Mouse (Mus musculus) brain, embryonic 14.5 days (tissue): ENCODE measurements at regions not wholly inside any gene's neighbourhood (a gene's known extent, or its start where the extent isn't known, plus 50 kb on each side); places are given as distances from the start of the nearest gene placed in this dataset.

ENCODE experiments used
- CTCF ChIP-seq: fragments of 200-500 bp; IDR thresholded peaks from 2 replicates; pipeline ENCODE4 v1.5.1; 2012; ENCODE audit warnings: inconsistent platforms, mild to moderate bottlenecking, moderate library complexity, borderline replicate concordance; ENCODE audit not compliant: insufficient read depth, insufficient read length; ENCODE audit errors: extremely low read depth
- POLR2A ChIP-seq: fragments of 200-500 bp; IDR thresholded peaks from 2 replicates; pipeline ENCODE4 v1.6.1; 2012; ENCODE audit warnings: mild to moderate bottlenecking, inconsistent platforms, borderline replicate concordance; ENCODE audit not compliant: poor library complexity, insufficient read depth, insufficient read length, severe bottlenecking; ENCODE audit errors: extremely low read depth

DNA sequence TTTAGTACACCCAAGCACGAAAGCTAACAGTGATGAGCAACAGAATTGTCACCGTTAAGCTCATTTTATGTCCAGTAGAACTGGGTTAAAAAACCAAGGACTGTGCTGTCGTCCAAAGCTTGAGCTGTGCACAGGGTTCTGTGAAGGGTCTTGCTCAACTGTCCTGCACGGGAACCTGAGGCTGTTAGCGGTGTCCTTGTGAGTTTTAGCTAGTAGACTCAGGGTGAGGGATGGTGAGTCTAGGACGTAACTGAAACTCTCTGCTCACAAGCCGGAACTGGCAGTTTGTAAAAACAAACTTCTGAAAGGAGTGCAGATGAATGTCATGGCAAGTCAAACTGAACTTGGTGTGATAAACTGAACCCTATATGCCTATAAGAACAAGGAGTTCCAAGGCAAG, 95.6 kb downstream of the 1700020N01Rik start:
- TF ChIP-seq CTCF (no peak), POLR2A (no peak)
